Mouse (Mus musculus): Measurements from ENCODE around the gene Odf3b. TPM values are rescaled to one million over a fixed set of nuclear protein-coding genes. Genes with fewer than 3 reads are reported as not detected.

The Odf3b gene
- polyA plus RNA-seq, 1 experiment from 2014 or later = 4.5 TPM

Other genes with a start within 250 kb of the Odf3b start
- gene Mapk12, start 238.6 kb downstream of the Odf3b start, polyA plus RNA-seq (2015; fragmentation: Nextera tagmentation; extraction: Ambion mirVana) = 4.2 and 4.6 TPM in 2 replicates
- gene Mapk11, start 229.7 kb downstream of the Odf3b start, polyA plus RNA-seq (2015; fragmentation: Nextera tagmentation; extraction: Ambion mirVana) = 27.3 and 28.3 TPM in 2 replicates
- gene Plxnb2, start 198.5 kb downstream of the Odf3b start, polyA plus RNA-seq (2015; fragmentation: Nextera tagmentation; extraction: Ambion mirVana) = 90.7 and 105 TPM in 2 replicates
- gene Dennd6b, start 182.8 kb downstream of the Odf3b start, polyA plus RNA-seq (2015; fragmentation: Nextera tagmentation; extraction: Ambion mirVana) = 80.4 and 93.7 TPM in 2 replicates
- gene Ppp6r2, start 167.7 kb downstream of the Odf3b start, polyA plus RNA-seq (2015; fragmentation: Nextera tagmentation; extraction: Ambion mirVana) = 71.3 and 73.4 TPM in 2 replicates
- gene Sbf1, start 64.0 kb downstream of the Odf3b start, polyA plus RNA-seq (2015; fragmentation: Nextera tagmentation; extraction: Ambion mirVana) = 96.8 and 102 TPM in 2 replicates
- not detected in 2 replicates for gene Adm2, start 56.6 kb downstream of the Odf3b start, polyA plus RNA-seq (2015; fragmentation: Nextera tagmentation; extraction: Ambion mirVana)
- gene Miox, start 44.9 kb downstream of the Odf3b start, polyA plus RNA-seq (2015; fragmentation: Nextera tagmentation; extraction: Ambion mirVana) = not detected in 2 replicates
- 33.2 and 38.6 TPM in 2 replicates for gene Lmf2, start 23.6 kb downstream of the Odf3b start, polyA plus RNA-seq (2015; fragmentation: Nextera tagmentation; extraction: Ambion mirVana)
- 113 and 120 TPM in 2 replicates for gene Ncaph2, start 23.6 kb downstream of the Odf3b start, polyA plus RNA-seq (2015; fragmentation: Nextera tagmentation; extraction: Ambion mirVana)
- 17.1 and 17.8 TPM in 2 replicates for gene Sco2, start 5.4 kb downstream of the Odf3b start, polyA plus RNA-seq (2015; fragmentation: Nextera tagmentation; extraction: Ambion mirVana)
- gene Tymp, start 2.2 kb downstream of the Odf3b start, polyA plus RNA-seq (2015; fragmentation: Nextera tagmentation; extraction: Ambion mirVana) = 1.8 and 2.6 TPM in 2 replicates
- gene Klhdc7b, start 5.6 kb upstream of the Odf3b start, polyA plus RNA-seq (2015; fragmentation: Nextera tagmentation; extraction: Ambion mirVana) = 0.07 TPM in 1 of 2 replicates, not detected in the other
- gene Syce3, start 31.2 kb upstream of the Odf3b start, polyA plus RNA-seq (2015; fragmentation: Nextera tagmentation; extraction: Ambion mirVana) = not detected in 2 replicates
- gene Cpt1b, start 46.6 kb upstream of the Odf3b start, polyA plus RNA-seq (2015; fragmentation: Nextera tagmentation; extraction: Ambion mirVana) = 0.97 and 1.2 TPM in 2 replicates
- gene C730034F03Rik, start 50.3 kb upstream of the Odf3b start, polyA plus RNA-seq (2015; fragmentation: Nextera tagmentation; extraction: Ambion mirVana) = 6.2 and 7.2 TPM in 2 replicates
- gene Gm44502, start 50.4 kb upstream of the Odf3b start, polyA plus RNA-seq (2015; fragmentation: Nextera tagmentation; extraction: Ambion mirVana) = not detected in 2 replicates
- 89.8 and 91.9 TPM in 2 replicates for gene Chkb, start 50.6 kb upstream of the Odf3b start, polyA plus RNA-seq (2015; fragmentation: Nextera tagmentation; extraction: Ambion mirVana)
- 78.0 and 87.6 TPM in 2 replicates for gene Mapk8ip2, start 74.6 kb upstream of the Odf3b start, polyA plus RNA-seq (2015; fragmentation: Nextera tagmentation; extraction: Ambion mirVana)
- gene Arsa, start 98.1 kb upstream of the Odf3b start, polyA plus RNA-seq (2015; fragmentation: Nextera tagmentation; extraction: Ambion mirVana) = 33.4 and 35.4 TPM in 2 replicates
- gene Shank3, start 120.3 kb upstream of the Odf3b start, polyA plus RNA-seq (2015; fragmentation: Nextera tagmentation; extraction: Ambion mirVana) = 9.6 and 11.2 TPM in 2 replicates
- 1.4 and 1.5 TPM in 2 replicates for gene Acr, start 189.0 kb upstream of the Odf3b start, polyA plus RNA-seq (2015; fragmentation: Nextera tagmentation; extraction: Ambion mirVana)
- 74.3 and 86.2 TPM in 2 replicates for gene Rabl2, start 212.6 kb upstream of the Odf3b start, polyA plus RNA-seq (2015; fragmentation: Nextera tagmentation; extraction: Ambion mirVana)